ENCODE assay signal across 33 mouse cellular contexts in the genomic region with DNA sequence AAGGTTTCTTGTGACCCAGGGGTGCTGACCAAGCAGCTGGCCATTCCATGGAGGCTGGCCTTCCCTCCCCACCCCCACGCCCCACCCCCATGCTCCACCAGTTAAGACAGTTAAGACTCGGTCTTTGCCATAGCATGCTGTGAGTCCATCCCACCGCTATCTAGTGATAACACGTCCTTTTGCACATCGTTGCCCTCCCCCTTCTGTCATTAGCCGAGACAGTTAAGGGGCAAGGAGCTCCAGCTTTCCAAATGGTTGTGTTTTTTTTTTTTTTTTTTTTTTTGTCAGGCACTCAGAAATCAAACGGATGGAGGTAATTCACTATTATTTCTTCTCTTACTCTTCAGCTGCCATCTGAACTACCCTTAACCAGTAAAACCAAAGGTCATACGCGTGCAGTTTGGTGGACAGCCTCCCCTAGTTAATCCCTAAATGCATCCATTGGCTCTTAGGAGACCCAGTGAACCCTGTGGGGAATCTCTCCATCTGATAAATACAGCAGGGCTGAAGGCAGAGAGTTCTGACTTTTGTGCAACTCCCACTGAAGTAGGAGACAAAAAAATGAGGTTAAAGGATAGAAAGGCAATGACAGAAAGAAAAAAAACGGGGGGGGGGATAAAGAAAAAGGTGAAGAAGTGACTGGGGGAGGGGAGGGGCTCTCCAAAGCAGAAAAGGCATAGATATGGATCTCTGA. TPM values are rescaled to one million over a fixed set of nuclear protein-coding genes. Genes with fewer than 3 reads are reported as not detected.
A peak's percentile ranks its signal among the peaks of the same experiment; 100 is the strongest.
DNase-seq lines count a peak whose midpoint lies in the region; ATAC-seq lines count a peak whose summit lies in the region.
"Had no signal": no experiment of that assay in that cellular context is flagged by ENCODE, and none has a peak within 500 bp of the region (broad histone marks: within the 10 kb centered on the region; RNA-seq: fewer than 3 reads in every experiment).

No protein-coding gene starts in this region.

- ATAC-seq in common myeloid progenitor, adult 5-6 weeks (replicated peaks; ENCODE audit: low read depth, poor library complexity, severe bottlenecking) = peak; percentile 30; the same call in 1 of the 2 replicates
- ATAC-seq in liver, embryonic 13.5 days (ENCODE audit: low read depth) = peak; percentile 87
- ATAC-seq in megakaryocyte progenitor cell, adult 5-6 weeks (replicated peaks; ENCODE audit: poor library complexity) = peak; percentile 78
- ATAC-seq: forebrain, embryonic 16.5 days; inflammation-experienced regulatory T-cells, adult 6 months; midbrain, embryonic 16.5 days had no signal

- no peaks in the 10 kb centered on the region for H3K27me3 ChIP-seq in liver, embryonic 13.5 days
- H3K27me3 ChIP-seq: embryonic facial prominence, embryonic 15.5 days; megakaryocyte, embryonic 14.5 days; neural tube, embryonic 13.5 days had no signal

- H3K4me3 ChIP-seq in liver, embryonic 13.5 days (replicated peaks) = no peak overlapping the region
- H3K4me3 ChIP-seq: embryonic facial prominence, embryonic 15.5 days; forebrain, embryonic 10.5 days; megakaryocyte, embryonic 14.5 days; myocyte; neural tube, embryonic 13.5 days had no signal

- 20% methylated on average over 10 of the region's 10 CpGs for WGBS in liver, embryonic 13.5 days (ENCODE audit: insufficient replicate concordance)

- peaks cover 85% of the 10 kb centered on the region for H3K36me3 ChIP-seq in liver, embryonic 13.5 days

- no peaks in the 10 kb centered on the region for H3K9me3 ChIP-seq in liver, embryonic 13.5 days (replicated peaks)
- H3K9me3 ChIP-seq: embryonic facial prominence, embryonic 15.5 days; forebrain, embryonic 10.5 days; megakaryocyte, embryonic 14.5 days; neural tube, embryonic 13.5 days had no signal

- intact Hi-C loops in heart, postnatal 25 days (cut with DNase I) = no loop called here

- H3K4me2 ChIP-seq in liver, embryonic 13.5 days = peak overlapping the region; percentile 45
- H3K4me2 ChIP-seq: embryonic facial prominence, embryonic 15.5 days; hindbrain, embryonic 14.5 days; neural tube, embryonic 13.5 days had no signal

- peak; percentile 72 for DNase-seq in heart, adult 11 months
- DNase-seq in heart, postnatal 25 days (ENCODE audit: low spot score) = no peak
- peak; percentile 50 for DNase-seq in liver, embryonic 13.5 days
- DNase-seq in adrenal gland, adult 2 months = no peak
- no peak for DNase-seq in ovary, adult 18-20 months (ENCODE audit: low spot score)
- DNase-seq in layer of hippocampus, postnatal 14 days (ENCODE audit: low spot score in 2 of 2) = no peak
- DNase-seq: cerebellum, adult 18-20 months; cerebellum, postnatal 36 days; gastrocnemius, postnatal 10 days; heart, postnatal 36 days; kidney, adult 18-20 months; lung, adult 18-20 months; lung, postnatal 14 days; thymus, postnatal 36 days had no signal

- H3K4me1 ChIP-seq in liver, embryonic 13.5 days (replicated peaks) = peaks cover 60% of the 10 kb centered on the region
- H3K4me1 ChIP-seq: neural tube, embryonic 13.5 days had no signal

- H3K27ac ChIP-seq in liver, embryonic 13.5 days = peak overlapping the region; percentile 82
- H3K27ac ChIP-seq: embryonic facial prominence, embryonic 15.5 days; forebrain, embryonic 10.5 days; hindbrain, embryonic 14.5 days; neural tube, embryonic 13.5 days had no signal

- H3K9ac ChIP-seq in liver, embryonic 13.5 days = peak overlapping the region; percentile 59; the same call in 1 of the 2 replicates
- H3K9ac ChIP-seq: embryonic facial prominence, embryonic 15.5 days; hindbrain, embryonic 14.5 days; neural tube, embryonic 13.5 days had no signal

RNA-seq across cellular contexts. Expression of a gene that starts 5.5 kb away (rescaled TPM):
- not detected for total RNA-seq in heart, postnatal 25 days (2021)
- not detected in 2 replicates for total RNA-seq in common myeloid progenitor, adult 5-6 weeks (2017)
- polyA plus RNA-seq in liver, embryonic 13.5 days (2015; fragmentation: Nextera tagmentation; extraction: Ambion mirVana) = not detected in 2 replicates
- not detected in 2 replicates for total RNA-seq in megakaryocyte progenitor cell, adult 5-6 weeks (2015)
- not detected in 2 replicates for total RNA-seq in megakaryocyte progenitor cell, adult 5-6 weeks (2017)
- under 1 TPM in 1 of 2 experiments, not detected in 1; 0.69 TPM for total RNA-seq in adrenal gland, adult 2 months (2021)
- not detected in 2 replicates for polyA plus RNA-seq in adrenal gland, adult 2 months (2012; rRNA removed)
- total RNA-seq in layer of hippocampus, postnatal 14 days (2021) = not detected
- total RNA-seq: adrenal gland, adult 18-20 months; gastrocnemius, postnatal 10 days; granulocyte monocyte progenitor cell, adult 5-6 weeks; left cerebral cortex, adult 8-10 months had no signal
- polyA plus RNA-seq: embryonic facial prominence, embryonic 15.5 days; forebrain, embryonic 10.5 days; forebrain, embryonic 16.5 days; heart, embryonic 14.5 days; hindbrain, embryonic 14.5 days; kidney, embryonic 16.5 days; large intestine, adult 2 months; limb, embryonic 11.5 days; midbrain, embryonic 16.5 days; myocyte; neural tube, embryonic 13.5 days; spleen, adult 2 months had no signal

RNA-seq across cellular contexts. Expression of a gene that starts 9.0 kb away (rescaled TPM):
- total RNA-seq in heart, postnatal 25 days (2021) = 100 to 1,000 TPM in 1 of 2 experiments, 10 to 100 TPM in 1; 97.5 to 105 TPM
- 34.8 and 53.2 TPM in 2 replicates for total RNA-seq in common myeloid progenitor, adult 5-6 weeks (2017)
- polyA plus RNA-seq in liver, embryonic 13.5 days (2015; fragmentation: Nextera tagmentation; extraction: Ambion mirVana) = 25.0 and 28.1 TPM in 2 replicates
- total RNA-seq in megakaryocyte progenitor cell, adult 5-6 weeks (2015) = 42.7 and 46.2 TPM in 2 replicates
- total RNA-seq in megakaryocyte progenitor cell, adult 5-6 weeks (2017) = 36.6 and 39.2 TPM in 2 replicates
- total RNA-seq in adrenal gland, adult 2 months (2021) = 100 to 1,000 TPM; 255 to 258 TPM
- polyA plus RNA-seq in adrenal gland, adult 2 months (2012; rRNA removed) = 97.1 and 107 TPM in 2 replicates
- 10 to 100 TPM in 1 of 2 experiments, 1 to 10 TPM in 1; 7.1 to 10.3 TPM for total RNA-seq in layer of hippocampus, postnatal 14 days (2021)

RNA-seq across cellular contexts. Expression of a gene that starts 24.4 kb away (rescaled TPM):
- 10 to 100 TPM; 34.5 to 37.6 TPM for total RNA-seq in heart, postnatal 25 days (2021)
- total RNA-seq in common myeloid progenitor, adult 5-6 weeks (2017) = 88.3 and 115 TPM in 2 replicates
- polyA plus RNA-seq in liver, embryonic 13.5 days (2015; fragmentation: Nextera tagmentation; extraction: Ambion mirVana) = 67.4 and 74.0 TPM in 2 replicates
- total RNA-seq in megakaryocyte progenitor cell, adult 5-6 weeks (2015) = 146 and 154 TPM in 2 replicates
- 113 and 122 TPM in 2 replicates for total RNA-seq in megakaryocyte progenitor cell, adult 5-6 weeks (2017)
- total RNA-seq in adrenal gland, adult 2 months (2021) = 100 to 1,000 TPM; 112 to 134 TPM
- 225 and 282 TPM in 2 replicates for polyA plus RNA-seq in adrenal gland, adult 2 months (2012; rRNA removed)
- 10 to 100 TPM; 21.0 to 22.8 TPM for total RNA-seq in layer of hippocampus, postnatal 14 days (2021)

Comparison
In these comparisons a context has a peak if more than half of its experiments do, and no peak if none do; other contexts are left out.
1. DNase-seq: peak in heart, adult 11 months (single experiment) and liver, embryonic 13.5 days (single experiment); none in heart, postnatal 25 days (single experiment), adrenal gland, adult 2 months (single experiment), ovary, adult 18-20 months (single experiment) and layer of hippocampus, postnatal 14 days (0 of 2).
2. ATAC-seq: peak in every context shown above with its lines; median percentile 87 in liver, embryonic 13.5 days; 78 in megakaryocyte progenitor cell, adult 5-6 weeks; 30 in common myeloid progenitor, adult 5-6 weeks.